Mouse (Mus musculus) liver, adult 2 months (tissue): ENCODE results near the gene Utrn.

Source experiments
- CTCF ChIP-seq: fragments of 200-500 bp; IDR thresholded peaks from 2 replicates; pipeline ENCODE4 v1.5.1; 2011; ENCODE audit warnings: low read depth, low read length, control low read depth
- POLR2A ChIP-seq: fragments of 200-500 bp; IDR thresholded peaks from 2 replicates; pipeline ENCODE4 v1.6.1; 2011; ENCODE audit warnings: low read length, control low read depth; ENCODE audit not compliant: insufficient read depth; ENCODE audit errors: extremely low read depth

GRCm38 (mm10) chr10:12460945-12461344 lies 408.2 kb downstream of the Utrn start:
- TF ChIP-seq CTCF = no peak
- TF ChIP-seq POLR2A = no peak
